Mouse (Mus musculus): ENCODE measurements around the gene Tubb2b.
"Not testable (repeated sequence)": the region's sequence is repeated elsewhere in the genome, so short reads cannot be mapped to it uniquely, and the experiment has no call there.

Tubb2b gene

DNA sequence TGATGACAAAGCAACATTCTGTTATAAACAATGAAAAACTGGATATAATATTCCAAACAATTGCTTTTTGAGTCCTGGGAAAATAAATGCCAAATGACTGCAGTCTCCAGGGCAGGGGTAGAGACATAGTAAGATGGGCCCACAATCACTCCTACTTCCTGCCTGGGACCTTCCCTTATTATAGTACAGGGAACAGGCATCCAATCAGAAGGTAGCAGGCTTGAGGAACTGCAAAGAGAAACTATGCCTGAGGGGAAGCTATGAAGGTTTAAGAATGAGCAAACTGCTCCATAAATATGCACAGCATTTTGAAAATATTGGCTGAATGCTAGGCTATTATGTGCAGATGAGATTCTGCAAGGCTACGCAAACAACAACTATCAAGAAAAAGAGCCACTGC, 23.3 kb downstream of the Tubb2b start:
- no peak for DNase-seq (ENCODE audit: low read depth)

DNA sequence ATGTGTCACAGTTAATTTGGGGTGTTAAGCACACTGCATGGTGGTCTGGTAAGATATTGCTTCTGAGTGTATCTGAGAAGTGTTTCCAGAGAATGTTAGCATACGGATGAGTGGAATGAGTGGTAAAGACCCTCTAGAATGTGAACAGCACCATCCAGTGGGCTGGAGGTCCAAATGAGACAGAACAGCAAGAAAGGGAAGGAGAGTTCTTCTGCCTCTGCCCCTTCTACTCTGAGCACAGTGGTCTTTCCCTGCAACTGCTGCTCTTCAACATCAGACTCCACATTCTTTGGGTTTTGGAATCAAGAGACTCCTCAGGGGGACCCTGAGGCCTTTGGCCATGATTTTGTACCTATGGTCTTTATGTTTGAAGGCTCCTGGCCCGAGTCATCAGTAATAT, 24.0 kb downstream of the Tubb2b start:
- no peak for DNase-seq (ENCODE audit: low read depth)

- no peak for DNase-seq (ENCODE audit: low read depth)
Measured at GRCm38 (mm10) chr13:34105364-34105763, 24.9 kb downstream of the Tubb2b start.

- DNase-seq (ENCODE audit: low read depth): no peak
Measured at GRCm38 (mm10) chr13:34101908-34102307, 28.4 kb downstream of the Tubb2b start.

DNA sequence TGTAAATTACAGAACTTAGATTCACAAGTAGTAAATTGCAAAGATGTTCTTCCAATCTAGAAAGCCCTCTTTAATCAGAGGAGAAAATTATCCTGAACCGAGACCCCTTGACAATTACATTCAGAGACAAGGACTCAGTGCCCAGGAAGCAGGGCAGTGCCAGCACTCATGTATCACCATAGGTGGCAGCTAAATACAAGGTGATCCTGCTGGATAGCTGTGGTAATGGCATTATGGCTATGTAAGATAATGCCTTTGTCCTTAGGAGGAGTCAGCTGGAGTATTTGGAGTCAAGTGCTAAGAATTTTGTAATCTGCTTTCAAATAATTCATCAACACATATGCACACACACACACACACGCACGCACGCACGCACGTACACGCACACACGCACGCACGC, 29.0 kb downstream of the Tubb2b start:
- no peak for DNase-seq (ENCODE audit: low read depth)

- no peak for DNase-seq (ENCODE audit: low read depth)
Measured at GRCm38 (mm10) chr13:34100733-34101132, 29.5 kb downstream of the Tubb2b start.

DNA sequence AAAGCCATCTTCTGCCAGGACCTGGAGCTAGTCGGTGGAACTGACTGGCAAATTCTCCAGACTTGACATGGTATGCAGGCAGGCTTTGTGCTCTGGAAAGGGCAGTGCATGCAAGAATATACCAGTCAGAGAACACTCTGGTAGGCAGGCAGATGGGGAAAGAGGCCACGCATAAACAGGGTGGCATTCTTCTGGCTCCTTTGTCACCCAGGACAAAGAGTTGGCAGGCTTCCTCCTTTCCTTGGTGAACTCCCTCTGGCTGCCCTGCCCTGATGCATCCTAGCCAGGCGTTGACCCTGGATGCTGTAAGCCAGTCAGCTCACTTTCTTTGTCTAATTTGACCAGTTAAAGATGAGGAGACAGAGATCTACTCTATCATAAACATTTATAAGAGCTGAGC, 33.2 kb downstream of the Tubb2b start:
- no peak for DNase-seq (ENCODE audit: low read depth)

GRCm38 (mm10) chr13:34096455-34096854, 33.8 kb downstream of the Tubb2b start:
- no peak for DNase-seq (ENCODE audit: low read depth)

GRCm38 (mm10) chr13:34095542-34096435, 34.5 kb downstream of the Tubb2b start:
- DNase-seq (ENCODE audit: low read depth): peak; percentile 79

DNA sequence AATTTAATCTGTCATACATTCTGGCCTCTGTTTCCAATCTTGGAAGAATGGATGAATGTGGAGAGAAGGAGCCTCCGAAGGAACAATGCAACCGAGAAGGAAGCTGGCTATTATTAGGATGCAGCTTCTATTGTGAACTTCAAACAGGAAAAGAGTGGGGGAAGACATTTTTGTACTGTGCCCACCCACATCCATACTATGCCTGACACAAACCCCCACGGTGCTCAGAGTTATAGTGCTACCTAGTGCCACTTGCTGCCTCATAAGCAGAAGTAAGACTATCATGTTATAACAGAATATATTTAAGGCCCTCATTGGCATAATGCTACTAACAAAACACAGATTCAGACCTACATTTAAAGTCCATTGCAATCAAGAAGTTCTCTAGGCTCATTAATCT, 40.9 kb downstream of the Tubb2b start:
- DNase-seq (ENCODE audit: low read depth): no peak

- DNase-seq (ENCODE audit: low read depth): peak; percentile 46
Measured at GRCm38 (mm10) chr13:34088871-34089288, 41.4 kb downstream of the Tubb2b start.

DNA sequence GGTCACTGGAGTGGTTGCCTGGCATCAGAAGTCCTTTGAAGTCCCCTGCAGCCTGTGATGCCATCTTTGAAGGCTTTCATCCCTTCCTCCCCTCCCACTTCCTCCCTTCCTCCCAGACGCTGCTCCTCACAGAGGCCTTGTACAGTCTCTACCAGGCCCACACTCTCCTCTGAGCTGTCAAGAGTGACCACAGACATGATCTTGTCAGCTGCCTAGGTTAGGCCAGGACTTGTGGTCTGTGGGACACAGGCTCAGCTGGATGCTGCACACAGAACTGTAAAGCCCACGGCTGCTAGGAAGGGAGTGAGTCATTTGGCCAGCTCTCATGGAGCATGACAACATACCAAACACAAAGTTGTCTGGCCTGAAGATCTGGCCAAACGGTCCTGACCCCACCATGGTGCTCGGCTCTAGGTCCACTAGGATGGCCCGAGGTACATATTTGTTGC, 42.0 kb downstream of the Tubb2b start:
- not testable (repeated sequence) for DNase-seq (ENCODE audit: low read depth)

GRCm38 (mm10) chr13:34087052-34087812, 43.0 kb downstream of the Tubb2b start:
- no peak for DNase-seq (ENCODE audit: low read depth)

GRCm38 (mm10) chr13:34084026-34084750, 46.1 kb downstream of the Tubb2b start:
- no peak for DNase-seq (ENCODE audit: low read depth)

DNA sequence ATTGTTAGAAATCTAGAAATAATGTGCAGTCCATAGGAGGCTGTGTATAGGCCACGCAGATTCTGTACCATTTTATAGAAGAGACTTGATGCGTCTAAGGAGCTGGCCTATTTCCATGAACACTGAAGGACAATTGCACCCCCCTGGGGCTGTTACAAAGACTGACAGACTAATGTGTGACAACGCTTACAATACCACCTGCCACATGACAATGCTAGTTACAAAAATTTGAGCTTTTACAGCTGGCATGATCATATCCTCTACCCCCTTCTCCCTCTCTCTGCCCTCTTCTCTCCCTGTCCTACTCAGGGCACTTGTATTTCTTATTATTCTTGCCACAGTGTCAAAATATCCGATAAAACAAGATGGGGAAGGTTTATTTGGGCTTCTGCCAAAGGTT, 48.3 kb downstream of the Tubb2b start:
- no peak for DNase-seq (ENCODE audit: low read depth)

- DNase-seq (ENCODE audit: low read depth): no peak
Measured at GRCm38 (mm10) chr13:34079801-34080200, 50.5 kb downstream of the Tubb2b start.

DNA sequence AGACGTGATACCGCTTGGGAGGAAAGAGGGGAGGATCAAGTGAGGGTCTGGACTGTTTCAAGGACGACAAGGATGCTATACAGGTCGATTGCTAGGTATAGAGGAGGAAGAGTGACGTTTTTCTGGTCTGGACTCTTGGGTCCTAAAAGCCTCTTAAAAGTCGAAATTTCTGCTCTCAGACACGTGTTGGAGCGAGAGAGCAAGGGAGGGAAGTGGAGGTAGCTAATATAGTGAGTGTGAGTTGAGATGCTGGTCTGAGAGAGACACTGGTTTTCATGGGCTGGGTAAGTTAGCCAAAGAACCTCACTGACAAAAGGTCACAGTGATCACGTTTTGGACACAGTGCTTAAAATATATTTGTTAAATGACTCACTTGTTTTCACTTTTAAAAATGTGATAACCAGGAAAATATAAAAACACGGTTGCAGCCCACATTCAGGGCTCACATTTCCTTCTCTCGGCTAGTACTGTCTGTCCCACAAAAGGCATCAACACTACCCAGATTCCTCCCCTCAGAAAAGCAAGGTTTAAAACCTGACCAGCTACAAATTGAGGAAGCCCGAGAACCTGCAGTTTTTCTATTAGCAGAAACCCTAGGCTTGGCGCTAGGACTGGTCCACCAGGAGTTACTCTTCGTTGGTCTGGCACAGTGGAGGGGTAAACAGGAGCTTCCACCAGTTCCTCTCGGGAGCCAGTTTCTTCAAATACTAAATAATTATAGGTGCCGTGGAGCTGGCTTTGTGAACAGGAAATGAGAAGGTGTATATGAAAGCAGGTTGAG, 51.6 kb downstream of the Tubb2b start:
- no peak for DNase-seq (ENCODE audit: low read depth)

DNA sequence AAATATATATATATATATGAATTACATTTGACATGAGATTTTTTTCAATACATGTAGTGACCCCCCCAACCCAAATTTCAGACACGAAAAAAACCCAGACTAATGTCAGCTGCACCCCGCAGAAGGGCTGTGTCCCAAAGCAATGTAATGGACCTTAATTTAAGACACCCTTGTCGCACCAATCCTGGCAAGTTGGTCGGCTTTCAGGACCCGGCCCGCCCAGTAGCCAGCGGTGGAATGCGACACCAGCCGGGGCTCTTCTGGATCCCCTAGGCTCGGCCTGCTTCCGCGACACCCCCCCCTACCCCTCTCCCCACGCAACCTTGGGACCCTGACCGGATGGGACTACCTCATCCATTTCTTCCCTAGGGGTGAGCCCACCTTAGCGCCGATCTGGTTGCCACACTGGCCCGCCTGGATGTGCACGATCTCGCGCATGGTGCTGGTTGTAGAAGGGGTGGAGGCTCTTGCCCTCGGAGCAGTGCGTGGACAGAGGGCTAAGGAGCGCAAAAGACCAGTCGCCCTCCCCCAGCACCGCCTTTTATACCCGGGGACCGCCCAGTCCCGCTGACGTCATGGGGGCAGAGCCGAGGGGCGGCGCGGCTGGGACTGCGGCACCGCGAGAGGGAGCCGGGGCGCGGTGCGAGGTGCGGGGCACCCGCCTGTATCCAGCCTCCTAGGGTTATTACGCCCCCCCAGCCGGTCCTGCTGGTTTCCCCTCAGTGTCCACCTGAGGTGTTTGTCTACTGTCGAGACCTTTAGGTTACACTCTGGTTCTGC, 52.6 kb downstream of the Tubb2b start, which contains the start of gene Tubb2a:
Gene Tubb2a (minus strand): TSS at position 516 of the 780 bp plus-strand sequence.
- peak; percentile 92 for DNase-seq (ENCODE audit: low read depth)

Data from naive thymus-derived CD4-positive, alpha-beta T cell, adult 2 months (primary cell).